Mouse (Mus musculus): ENCODE results near the gene Ptprj. TPM values are rescaled to one million over a fixed set of nuclear protein-coding genes. Genes with fewer than 3 reads are reported as not detected.

Ptprj gene
- polyA plus RNA-seq, 1 experiment from 2014 or later = 2.4 TPM

DNA sequence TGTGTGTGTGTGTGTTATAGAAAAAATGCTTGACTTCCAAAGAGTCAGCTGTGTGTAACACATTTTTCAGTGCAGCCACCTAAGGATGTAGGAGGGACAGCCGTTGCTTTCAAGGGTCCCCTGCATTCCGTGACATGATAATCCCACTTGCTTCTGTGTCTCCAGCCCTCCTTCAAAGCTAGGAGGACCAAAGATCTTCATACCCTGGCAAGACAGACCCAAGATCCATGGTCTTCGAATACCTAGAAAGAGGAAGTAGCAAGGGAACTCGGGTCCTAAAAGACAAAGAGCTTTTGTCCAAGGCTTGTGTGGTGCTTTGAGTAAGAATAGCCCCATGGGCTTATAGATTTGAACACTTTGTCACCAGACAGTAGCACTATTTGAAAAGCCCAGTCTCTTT lies 4.1 kb upstream of the Ptprj start:
- H3K36me3 ChIP-seq = no peaks in the 10 kb centered on the region
- H3K4me1 ChIP-seq = peaks cover 9% of the 10 kb centered on the region
- DNase-seq (ENCODE audit: low spot score) = peak; percentile 58
- 66% methylated on average over 4 of the region's 4 CpGs for WGBS
- no peak overlapping the region for H3K4me3 ChIP-seq
- H3K9me3 ChIP-seq = no peaks in the 10 kb centered on the region
- H3K27me3 ChIP-seq (ENCODE audit: insufficient read depth, poor library complexity, severe bottlenecking) = peaks cover 15% of the 10 kb centered on the region; the same call in 1 of the 2 replicates
- no peak overlapping the region for H3K27ac ChIP-seq

DNA sequence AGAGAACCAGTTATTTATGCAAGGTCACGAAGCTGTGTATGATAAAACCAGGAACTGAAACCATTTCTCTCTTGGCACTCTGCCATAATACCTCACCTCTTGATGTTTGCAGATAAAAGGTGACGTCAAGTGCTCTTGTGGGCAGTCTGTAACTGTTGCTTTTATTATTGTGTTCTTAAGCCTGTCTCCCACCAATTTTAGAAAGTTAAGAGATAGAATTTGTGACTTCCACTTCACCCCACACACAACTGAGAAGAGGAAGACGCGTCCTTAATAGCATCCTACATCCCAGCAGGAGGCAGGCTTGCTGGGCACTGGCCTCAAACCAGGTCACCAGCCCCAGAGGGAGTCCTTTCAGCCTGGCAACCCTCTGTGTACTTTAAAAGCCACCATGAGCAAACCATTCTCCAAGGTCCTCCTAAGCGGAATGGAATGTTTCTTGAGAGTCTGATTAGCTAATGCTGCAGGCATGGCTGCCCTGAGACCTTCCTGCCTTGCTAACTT lies 3.2 kb upstream of the Ptprj start:
- no peaks in the 10 kb centered on the region for H3K36me3 ChIP-seq
- peaks cover 16% of the 10 kb centered on the region for H3K4me1 ChIP-seq
- H3K4me3 ChIP-seq = no peak overlapping the region
- DNase-seq (ENCODE audit: low spot score) = peak; percentile 69
- no peaks in the 10 kb centered on the region for H3K9me3 ChIP-seq
- no peak overlapping the region for H3K27ac ChIP-seq
- 41% methylated on average over 5 of the region's 5 CpGs for WGBS
- H3K27me3 ChIP-seq (ENCODE audit: insufficient read depth, poor library complexity, severe bottlenecking) = peaks cover 15% of the 10 kb centered on the region; the same call in 1 of the 2 replicates

DNA sequence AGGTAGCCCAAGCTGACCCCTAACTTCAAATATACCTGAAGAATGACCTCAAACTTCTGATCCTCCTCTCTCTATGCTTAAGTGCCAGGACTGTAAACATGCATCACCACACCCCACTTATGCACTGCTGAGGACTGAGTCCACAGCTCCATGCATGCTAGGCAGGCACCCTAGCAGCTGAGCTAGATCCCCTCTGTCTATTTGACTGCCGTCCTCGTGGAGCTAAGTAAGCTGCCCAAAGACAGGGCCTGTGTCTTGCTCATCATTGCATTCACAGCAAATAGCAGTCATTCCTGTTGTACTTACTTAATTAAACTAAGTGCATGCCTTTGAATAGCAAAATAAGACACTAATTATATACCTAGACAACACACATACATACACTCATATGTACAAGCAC lies 2.4 kb upstream of the Ptprj start:
- WGBS = 73% methylated on average over 2 of the region's 2 CpGs
- Histone ChIP-seq H3K27me3 (ENCODE audit: insufficient read depth, poor library complexity, severe bottlenecking) (peaks cover 15% of the 10 kb centered on the region; the same call in 1 of the 2 replicates), H3K4me3 (no peak overlapping the region), H3K9me3 (no peaks in the 10 kb centered on the region), H3K4me1 (peaks cover 16% of the 10 kb centered on the region), H3K36me3 (no peaks in the 10 kb centered on the region), H3K27ac (no peak overlapping the region)
- peak; percentile 47 for DNase-seq (ENCODE audit: low spot score)

DNA sequence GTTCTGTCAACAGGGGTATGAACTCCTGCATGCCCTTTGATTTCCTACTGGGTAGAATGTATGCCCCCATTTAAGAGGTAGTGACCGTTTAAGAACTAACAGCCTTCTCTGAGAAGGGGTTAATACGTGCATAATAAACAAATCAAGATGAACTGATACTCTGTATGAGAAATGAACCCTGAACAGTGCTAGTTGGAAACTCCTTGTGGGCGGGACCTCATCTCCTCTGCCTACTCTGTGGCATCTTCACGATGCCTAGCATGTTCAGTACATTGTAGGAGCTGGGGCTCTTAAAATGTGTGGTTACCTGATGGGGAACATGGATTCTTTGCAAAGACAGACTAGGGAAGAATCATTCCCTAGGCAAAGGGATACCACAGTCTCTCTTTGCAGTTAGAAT lies 1.9 kb upstream of the Ptprj start:
- H3K9me3 ChIP-seq = no peaks in the 10 kb centered on the region
- H3K36me3 ChIP-seq = no peaks in the 10 kb centered on the region
- no peak overlapping the region for H3K27ac ChIP-seq
- H3K27me3 ChIP-seq (ENCODE audit: insufficient read depth, poor library complexity, severe bottlenecking) = peaks cover 15% of the 10 kb centered on the region; the same call in 1 of the 2 replicates
- no peak overlapping the region for H3K4me3 ChIP-seq
- H3K4me1 ChIP-seq = peaks cover 16% of the 10 kb centered on the region
- peak; percentile 31 for DNase-seq (ENCODE audit: low spot score)
- WGBS = 81% methylated on average over 4 of the region's 4 CpGs

DNA sequence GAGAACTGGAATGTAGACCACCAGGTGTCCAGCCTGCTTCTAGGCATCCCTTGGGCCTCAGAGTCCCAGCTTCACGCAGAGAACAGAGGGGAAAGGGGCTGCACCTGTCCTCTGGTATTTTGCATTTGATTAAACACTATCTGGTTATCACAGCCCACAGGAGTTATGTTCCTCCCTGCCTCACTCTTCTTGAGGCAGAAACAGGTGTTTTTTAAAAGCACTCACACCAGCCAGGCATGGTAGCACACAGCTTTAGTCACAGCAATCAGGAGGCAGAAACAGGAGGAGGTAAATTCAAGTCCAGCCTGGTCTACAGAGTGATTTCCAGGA lies 1.3 kb upstream of the Ptprj start:
- Histone ChIP-seq H3K4me3 (no peak overlapping the region), H3K27ac (no peak overlapping the region), H3K27me3 (ENCODE audit: insufficient read depth, poor library complexity, severe bottlenecking) (peaks cover 15% of the 10 kb centered on the region; the same call in 1 of the 2 replicates), H3K36me3 (no peaks in the 10 kb centered on the region), H3K4me1 (peaks cover 16% of the 10 kb centered on the region), H3K9me3 (no peaks in the 10 kb centered on the region)
- DNase-seq (ENCODE audit: low spot score) = peak; percentile 42
- 46% methylated on average over 1 of the region's 1 CpGs for whole genome bisulfite sequencing

DNA sequence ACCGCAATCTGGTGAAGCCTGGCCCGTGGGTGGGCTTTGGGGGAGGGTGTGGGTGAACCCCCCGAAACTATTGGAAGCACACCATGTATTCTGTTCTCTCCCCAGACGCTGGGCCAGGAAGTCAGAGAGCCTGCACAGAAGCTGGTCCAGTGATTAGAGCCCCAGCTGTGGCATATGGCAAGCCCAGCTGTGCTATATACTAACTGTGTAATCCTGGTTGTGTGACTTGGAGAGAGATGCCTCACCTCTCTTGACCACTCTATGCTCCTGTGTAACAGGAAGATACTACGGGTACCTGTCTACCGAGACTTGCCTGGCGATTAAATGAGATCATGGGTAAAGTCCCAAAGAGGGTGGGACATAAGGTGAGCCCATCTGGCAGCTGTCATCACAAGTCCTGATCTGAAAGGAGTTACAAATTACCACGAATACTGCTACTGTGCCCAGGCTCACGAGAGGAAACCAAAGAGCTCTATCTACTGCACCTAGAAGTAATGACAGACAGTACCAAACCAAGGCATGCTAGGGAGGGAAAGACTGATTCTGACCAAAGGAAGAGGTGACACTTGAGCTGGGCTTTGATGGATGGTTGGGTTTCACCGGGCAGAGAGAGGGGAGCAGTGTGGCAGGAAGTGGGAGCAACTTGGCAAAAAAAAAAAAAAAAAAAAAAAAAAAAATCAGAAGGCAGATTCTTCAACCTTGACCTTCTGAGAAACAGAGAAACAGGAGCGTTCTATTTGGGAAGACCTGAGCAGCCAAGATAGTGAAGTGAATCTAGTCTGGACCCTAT lies 754 bp upstream of the Ptprj start:
- H3K36me3 ChIP-seq = no peaks in the 10 kb centered on the region
- DNase-seq (ENCODE audit: low spot score) = peak; percentile 90
- H3K4me1 ChIP-seq = peaks cover 16% of the 10 kb centered on the region
- H3K9me3 ChIP-seq = no peaks in the 10 kb centered on the region
- H3K27me3 ChIP-seq (ENCODE audit: insufficient read depth, poor library complexity, severe bottlenecking) = peaks cover 15% of the 10 kb centered on the region; the same call in 1 of the 2 replicates
- peak overlapping the region; percentile 95 for H3K27ac ChIP-seq
- 11% methylated on average over 11 of the region's 11 CpGs for WGBS
- peak overlapping the region; percentile 77 for H3K4me3 ChIP-seq

DNA sequence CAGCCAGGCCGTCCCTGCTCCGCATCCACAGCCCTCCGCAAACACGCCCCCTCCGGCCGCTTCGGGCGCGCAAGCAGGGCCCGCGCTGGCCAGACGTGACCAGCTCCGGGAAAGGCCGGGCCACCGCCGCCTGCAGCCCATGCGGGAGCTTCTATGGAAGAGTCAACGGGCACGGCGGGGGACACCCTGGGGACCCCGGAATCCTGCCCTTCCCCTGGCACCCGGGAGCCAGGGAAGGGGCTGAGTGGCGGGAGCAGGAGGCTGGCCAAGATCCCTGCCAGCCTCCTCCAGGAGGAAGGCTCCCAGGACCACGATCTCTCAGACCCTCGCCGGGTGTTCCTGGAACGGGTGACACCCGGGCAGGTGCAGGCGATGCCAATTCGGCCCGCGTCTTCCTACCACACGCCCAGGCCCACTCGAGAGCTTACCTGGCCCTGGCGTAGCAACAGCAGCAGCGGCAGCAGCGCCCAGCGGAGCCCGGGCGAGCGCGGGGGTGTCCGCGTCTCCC lies 665 bp downstream of the Ptprj start:
- peak overlapping the region; percentile 95 for H3K27ac ChIP-seq
- H3K4me1 ChIP-seq = peaks cover 23% of the 10 kb centered on the region
- peaks cover 15% of the 10 kb centered on the region; the same call in 1 of the 2 replicates for H3K27me3 ChIP-seq (ENCODE audit: insufficient read depth, poor library complexity, severe bottlenecking)
- H3K9me3 ChIP-seq = no peaks in the 10 kb centered on the region
- under 1% methylated on average over 41 of the region's 44 CpGs for WGBS
- DNase-seq (ENCODE audit: low spot score) = peak; percentile 86
- peak overlapping the region; percentile 77 for H3K4me3 ChIP-seq
- no peaks in the 10 kb centered on the region for H3K36me3 ChIP-seq

DNA sequence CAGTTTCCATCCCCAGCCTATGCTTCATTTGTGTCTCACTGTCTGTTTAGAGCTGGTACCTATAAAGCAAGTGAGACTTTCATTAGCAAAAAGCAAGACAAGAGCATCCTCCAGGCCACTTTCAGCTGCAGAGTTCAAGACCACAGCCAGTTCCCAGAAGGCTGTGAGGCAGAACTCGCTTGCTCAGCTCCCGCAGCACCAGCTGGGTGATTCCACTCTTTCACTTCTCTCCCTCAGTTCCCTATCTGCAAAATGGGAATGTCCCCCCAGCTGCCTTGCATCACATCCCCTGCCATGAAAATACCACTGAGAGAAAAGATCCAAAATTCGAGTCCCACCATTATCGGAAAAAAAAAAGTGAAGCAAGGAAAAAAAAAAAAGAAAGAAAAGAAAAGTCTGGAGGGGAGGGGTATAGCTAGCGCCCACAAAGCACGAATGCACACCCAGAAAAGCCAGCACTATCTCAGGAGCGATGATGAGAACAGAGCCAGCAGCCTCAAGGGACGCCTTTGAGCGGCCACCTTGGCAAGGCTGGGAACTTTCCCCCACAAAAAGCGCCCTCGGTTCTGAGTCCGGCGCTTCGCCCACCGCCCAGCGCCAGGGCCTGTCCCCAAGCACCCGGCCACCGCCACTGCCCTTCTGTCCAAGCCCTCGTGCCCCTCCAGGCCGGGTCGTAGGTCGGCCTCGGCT lies 1.3 kb downstream of the Ptprj start:
- Histone ChIP-seq H3K9me3 (no peaks in the 10 kb centered on the region), H3K4me1 (peaks cover 28% of the 10 kb centered on the region), H3K27ac (peak overlapping the region; percentile 95), H3K27me3 (ENCODE audit: insufficient read depth, poor library complexity, severe bottlenecking) (peaks cover 15% of the 10 kb centered on the region; the same call in 1 of the 2 replicates), H3K36me3 (no peaks in the 10 kb centered on the region), H3K4me3 (peak overlapping the region; percentile 77)
- peak; percentile 66 for DNase-seq (ENCODE audit: low spot score)
- WGBS = 2% methylated on average over 23 of the region's 23 CpGs

DNA sequence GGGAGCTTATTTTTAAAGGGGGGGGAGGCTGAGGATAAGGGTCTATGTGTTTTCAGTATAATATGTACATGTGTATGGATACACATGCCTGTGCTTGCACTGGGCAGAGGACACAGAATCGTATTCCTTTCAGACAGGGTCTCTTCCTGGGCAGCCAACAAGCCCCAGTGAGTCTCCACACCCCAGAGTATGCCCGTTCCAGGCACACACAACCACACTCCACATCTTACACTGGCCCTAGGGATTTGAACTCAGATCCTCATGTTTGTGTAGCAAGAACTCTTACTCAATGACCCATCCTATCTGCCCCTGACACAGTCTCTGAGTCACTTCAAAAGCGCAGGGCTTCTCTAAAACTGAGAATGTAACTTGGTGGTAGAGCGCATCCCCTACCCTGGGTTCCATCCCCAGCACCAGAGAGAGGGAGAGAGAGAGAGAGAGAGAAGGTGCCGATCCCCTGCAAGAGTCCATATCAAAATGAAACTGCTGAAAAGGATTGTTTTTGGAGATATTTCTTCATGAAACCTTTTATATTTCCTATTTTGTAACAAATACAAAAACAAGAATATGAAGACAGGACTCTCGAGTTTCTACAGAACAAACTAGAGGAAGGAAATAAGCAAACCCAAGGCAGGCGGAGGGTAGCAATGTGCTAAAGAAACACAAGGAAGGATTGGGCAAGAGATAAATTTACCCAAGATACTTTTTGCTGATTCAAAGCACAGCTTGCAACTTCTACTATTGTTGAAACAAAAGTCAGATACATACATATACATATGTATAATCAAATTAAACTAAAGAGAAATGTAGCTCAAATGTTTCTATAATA lies 2.8 kb downstream of the Ptprj start:
- Histone ChIP-seq H3K27me3 (ENCODE audit: insufficient read depth, poor library complexity, severe bottlenecking) (peaks cover 11% of the 10 kb centered on the region; the same call in 1 of the 2 replicates), H3K27ac (no peak overlapping the region), H3K4me1 (peaks cover 31% of the 10 kb centered on the region), H3K9me3 (no peaks in the 10 kb centered on the region), H3K4me3 (no peak overlapping the region), H3K36me3 (no peaks in the 10 kb centered on the region)
- WGBS = 80% methylated on average over 7 of the region's 7 CpGs
- peak; percentile 66 for DNase-seq (ENCODE audit: low spot score)

DNA sequence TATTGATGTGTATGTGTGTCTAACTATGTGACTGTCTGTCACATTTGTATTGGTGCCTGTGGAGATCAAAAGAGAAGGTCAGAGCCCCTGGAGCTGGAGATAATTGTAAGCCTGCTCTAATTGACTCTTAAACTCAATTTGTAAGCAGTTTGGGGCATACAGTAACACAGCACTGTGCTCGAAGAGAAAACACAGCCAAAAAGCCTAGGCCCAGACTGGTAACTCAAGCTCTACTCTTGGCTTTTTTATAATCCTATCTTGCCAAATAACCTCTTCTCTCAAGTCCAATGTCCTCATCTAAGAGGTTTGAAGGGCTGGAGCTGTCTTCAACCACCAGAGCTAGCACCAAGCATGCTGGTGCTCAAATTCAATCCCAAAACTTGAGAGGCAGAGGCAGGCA lies 3.5 kb downstream of the Ptprj start:
- WGBS = 51% methylated on average over 1 of the region's 1 CpGs
- Histone ChIP-seq H3K9me3 (no peaks in the 10 kb centered on the region), H3K27me3 (ENCODE audit: insufficient read depth, poor library complexity, severe bottlenecking) (peaks cover 4% of the 10 kb centered on the region; the same call in 1 of the 2 replicates), H3K27ac (no peak overlapping the region), H3K4me3 (no peak overlapping the region), H3K4me1 (peaks cover 31% of the 10 kb centered on the region), H3K36me3 (no peaks in the 10 kb centered on the region)
- DNase-seq (ENCODE audit: low spot score) = peak; percentile 7

DNA sequence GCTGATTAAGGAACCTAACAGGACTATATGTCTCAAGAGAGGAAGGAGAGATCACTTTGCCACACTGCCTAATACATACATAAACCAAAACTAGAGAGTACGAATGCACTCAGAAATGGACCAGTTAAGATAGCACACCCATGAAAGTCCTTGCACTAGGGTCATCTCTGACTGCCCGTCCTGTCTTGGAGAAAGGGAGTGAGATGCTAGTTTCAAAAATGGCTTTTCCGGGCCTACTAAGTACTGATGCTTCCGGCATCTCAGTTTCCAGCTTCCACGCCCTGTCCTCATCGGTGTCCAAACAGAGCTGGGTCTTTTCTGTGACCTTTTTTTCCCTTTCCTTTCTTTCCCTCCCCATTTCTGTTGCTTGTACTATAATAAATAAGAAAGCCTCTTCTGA lies 4.0 kb downstream of the Ptprj start:
- no peak for DNase-seq (ENCODE audit: low spot score)
- H3K4me1 ChIP-seq = peaks cover 31% of the 10 kb centered on the region
- no peaks in the 10 kb centered on the region for H3K36me3 ChIP-seq
- H3K27ac ChIP-seq = no peak overlapping the region
- WGBS = 88% methylated on average over 6 of the region's 6 CpGs
- no peaks in the 10 kb centered on the region; the same call in 1 of the 2 replicates for H3K27me3 ChIP-seq (ENCODE audit: insufficient read depth, poor library complexity, severe bottlenecking)
- H3K4me3 ChIP-seq = no peak overlapping the region
- no peaks in the 10 kb centered on the region for H3K9me3 ChIP-seq

DNA sequence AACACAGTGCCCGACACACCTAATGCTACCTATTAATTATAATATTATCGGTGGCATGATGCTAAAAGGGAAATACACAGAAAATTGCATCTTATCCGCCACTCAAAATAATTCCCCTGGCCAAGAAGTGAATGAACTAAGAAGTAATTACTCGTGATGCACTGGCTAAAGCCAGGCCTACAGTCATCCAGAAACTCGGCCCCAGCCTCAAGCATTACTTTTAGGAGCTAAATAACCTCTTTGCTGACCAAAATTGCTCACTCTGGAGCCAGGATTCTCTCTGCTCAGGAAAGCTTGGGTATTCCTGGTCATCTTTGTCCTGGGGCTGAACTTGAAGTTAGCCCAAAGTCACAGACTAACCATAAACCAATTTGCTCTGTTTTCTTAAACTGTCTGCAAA lies 4.7 kb downstream of the Ptprj start:
- Histone ChIP-seq H3K4me1 (peaks cover 27% of the 10 kb centered on the region), H3K27ac (no peak overlapping the region), H3K27me3 (ENCODE audit: insufficient read depth, poor library complexity, severe bottlenecking) (no peaks in the 10 kb centered on the region; the same call in 1 of the 2 replicates), H3K9me3 (no peaks in the 10 kb centered on the region), H3K36me3 (no peaks in the 10 kb centered on the region), H3K4me3 (no peak overlapping the region)
- WGBS = 81% methylated on average over 5 of the region's 5 CpGs
- DNase-seq (ENCODE audit: low spot score) = no peak

All from heart, embryonic 10.5 days (tissue).